Mouse (Mus musculus): ENCODE results near the gene Il12rb1. TPM values are rescaled to one million over a fixed set of nuclear protein-coding genes. Genes with fewer than 3 reads are reported as not detected.

Il12rb1 gene
- polyA plus RNA-seq, 1 experiment: 0.11 TPM

- DNase-seq (ENCODE audit: low read depth): peak; percentile 50
- no peak for TF ChIP-seq CTCF (IDR thresholded peaks at IDR 0.05; ENCODE audit: borderline replicate concordance, extremely low read depth, insufficient read depth, insufficient read length)
- no peak for TF ChIP-seq POLR2A (IDR thresholded peaks at IDR 0.05; ENCODE audit: borderline replicate concordance, extremely low read depth, insufficient read depth, insufficient read length, poor library complexity, severe bottlenecking)
These were observed 41.4 kb upstream of the Il12rb1 start for GRCm38 (mm10) chr8:70766571-70767440.

- TF ChIP-seq CTCF (IDR thresholded peaks at IDR 0.05; ENCODE audit: borderline replicate concordance, extremely low read depth, insufficient read depth, insufficient read length) (no peak), POLR2A (IDR thresholded peaks at IDR 0.05; ENCODE audit: borderline replicate concordance, extremely low read depth, insufficient read depth, insufficient read length, poor library complexity, severe bottlenecking) (no peak)
- no peak for DNase-seq (ENCODE audit: low read depth)
These were observed 40.7 kb upstream of the Il12rb1 start for GRCm38 (mm10) chr8:70767503-70767902.

- no peak for DNase-seq (ENCODE audit: low read depth)
These were observed 39.9 kb upstream of the Il12rb1 start for GRCm38 (mm10) chr8:70768231-70768776.

GRCm38 (mm10) chr8:70768956-70769355 is 39.3 kb upstream of the Il12rb1 start:
- TF ChIP-seq CTCF (IDR thresholded peaks at IDR 0.05; ENCODE audit: borderline replicate concordance, extremely low read depth, insufficient read depth, insufficient read length): no peak
- no peak for TF ChIP-seq POLR2A (IDR thresholded peaks at IDR 0.05; ENCODE audit: borderline replicate concordance, extremely low read depth, insufficient read depth, insufficient read length, poor library complexity, severe bottlenecking)
- DNase-seq (ENCODE audit: low read depth): no peak

More at GRCm38 (mm10) chr8:70768231-70768776, 39.9 kb upstream of the Il12rb1 start:
- no peak for TF ChIP-seq CTCF (IDR thresholded peaks at IDR 0.05; ENCODE audit: borderline replicate concordance, extremely low read depth, insufficient read depth, insufficient read length)
- TF ChIP-seq POLR2A (IDR thresholded peaks at IDR 0.05; ENCODE audit: borderline replicate concordance, extremely low read depth, insufficient read depth, insufficient read length, poor library complexity, severe bottlenecking): no peak

GRCm38 (mm10) chr8:70769359-70769758 is 38.9 kb upstream of the Il12rb1 start:
- TF ChIP-seq CTCF (IDR thresholded peaks at IDR 0.05; ENCODE audit: borderline replicate concordance, extremely low read depth, insufficient read depth, insufficient read length) (peak; percentile 100), POLR2A (IDR thresholded peaks at IDR 0.05; ENCODE audit: borderline replicate concordance, extremely low read depth, insufficient read depth, insufficient read length, poor library complexity, severe bottlenecking) (no peak)
- DNase-seq (ENCODE audit: low read depth): peak; percentile 97

DNA sequence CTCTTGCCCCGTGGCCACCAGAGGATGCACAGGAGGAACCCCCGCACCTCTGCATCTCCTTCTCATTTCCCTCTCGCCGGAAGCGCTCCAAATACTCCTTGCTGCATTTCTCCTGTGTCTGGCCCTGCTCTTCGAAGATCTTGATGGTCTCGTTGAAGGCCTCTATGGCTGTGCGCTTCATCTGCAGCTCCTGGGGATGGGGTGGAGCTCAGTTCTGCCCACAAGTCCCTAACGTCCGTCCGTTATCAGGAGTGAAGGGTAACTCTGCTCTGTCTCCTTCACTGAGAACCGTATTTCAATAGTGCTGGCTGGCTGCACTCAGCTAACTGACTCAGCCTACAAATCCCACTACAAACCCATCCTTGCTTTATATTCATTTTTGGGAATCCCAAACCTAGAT is 38.4 kb upstream of the Il12rb1 start:
- DNase-seq (ENCODE audit: low read depth): no peak
- no peak for TF ChIP-seq CTCF (IDR thresholded peaks at IDR 0.05; ENCODE audit: borderline replicate concordance, extremely low read depth, insufficient read depth, insufficient read length)
- TF ChIP-seq POLR2A (IDR thresholded peaks at IDR 0.05; ENCODE audit: borderline replicate concordance, extremely low read depth, insufficient read depth, insufficient read length, poor library complexity, severe bottlenecking): no peak

- TF ChIP-seq POLR2A (IDR thresholded peaks at IDR 0.05; ENCODE audit: borderline replicate concordance, extremely low read depth, insufficient read depth, insufficient read length, poor library complexity, severe bottlenecking): no peak
- no peak for DNase-seq (ENCODE audit: low read depth)
These were observed 37.5 kb upstream of the Il12rb1 start for GRCm38 (mm10) chr8:70770748-70771147.

GRCm38 (mm10) chr8:70771217-70771616 is 37.0 kb upstream of the Il12rb1 start:
- no peak for TF ChIP-seq CTCF (IDR thresholded peaks at IDR 0.05; ENCODE audit: borderline replicate concordance, extremely low read depth, insufficient read depth, insufficient read length)
- TF ChIP-seq POLR2A (IDR thresholded peaks at IDR 0.05; ENCODE audit: borderline replicate concordance, extremely low read depth, insufficient read depth, insufficient read length, poor library complexity, severe bottlenecking): no peak

GRCm38 (mm10) chr8:70772075-70772474 is 36.2 kb upstream of the Il12rb1 start:
- no peak for TF ChIP-seq CTCF (IDR thresholded peaks at IDR 0.05; ENCODE audit: borderline replicate concordance, extremely low read depth, insufficient read depth, insufficient read length)
- TF ChIP-seq POLR2A (IDR thresholded peaks at IDR 0.05; ENCODE audit: borderline replicate concordance, extremely low read depth, insufficient read depth, insufficient read length, poor library complexity, severe bottlenecking): no peak

More at GRCm38 (mm10) chr8:70771217-70771616, 37.0 kb upstream of the Il12rb1 start:
- no peak for DNase-seq (ENCODE audit: low read depth)

DNA sequence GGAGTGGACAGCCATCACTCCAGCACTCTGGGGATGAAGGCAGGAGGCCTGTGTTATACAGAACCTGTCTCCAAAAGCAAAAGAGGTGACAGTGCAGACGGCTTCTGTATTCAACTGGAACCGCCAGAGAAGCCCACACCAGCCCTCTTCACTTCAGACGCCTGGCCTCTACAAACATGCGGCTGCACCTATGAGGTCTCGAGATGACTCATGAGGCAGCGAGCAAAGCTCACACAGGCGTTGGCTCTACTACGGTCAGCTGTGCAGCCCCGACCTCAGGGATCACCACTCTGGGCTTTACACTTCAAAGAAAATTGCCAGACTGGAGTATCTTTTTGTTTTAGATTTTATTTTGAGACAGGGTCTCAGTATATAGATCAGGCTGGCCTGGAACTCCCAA is 35.4 kb upstream of the Il12rb1 start:
- DNase-seq (ENCODE audit: low read depth): no peak
- TF ChIP-seq POLR2A (IDR thresholded peaks at IDR 0.05; ENCODE audit: borderline replicate concordance, extremely low read depth, insufficient read depth, insufficient read length, poor library complexity, severe bottlenecking) (no peak), CTCF (IDR thresholded peaks at IDR 0.05; ENCODE audit: borderline replicate concordance, extremely low read depth, insufficient read depth, insufficient read length) (no peak)

More at GRCm38 (mm10) chr8:70772075-70772474, 36.2 kb upstream of the Il12rb1 start:
- DNase-seq (ENCODE audit: low read depth): no peak

DNA sequence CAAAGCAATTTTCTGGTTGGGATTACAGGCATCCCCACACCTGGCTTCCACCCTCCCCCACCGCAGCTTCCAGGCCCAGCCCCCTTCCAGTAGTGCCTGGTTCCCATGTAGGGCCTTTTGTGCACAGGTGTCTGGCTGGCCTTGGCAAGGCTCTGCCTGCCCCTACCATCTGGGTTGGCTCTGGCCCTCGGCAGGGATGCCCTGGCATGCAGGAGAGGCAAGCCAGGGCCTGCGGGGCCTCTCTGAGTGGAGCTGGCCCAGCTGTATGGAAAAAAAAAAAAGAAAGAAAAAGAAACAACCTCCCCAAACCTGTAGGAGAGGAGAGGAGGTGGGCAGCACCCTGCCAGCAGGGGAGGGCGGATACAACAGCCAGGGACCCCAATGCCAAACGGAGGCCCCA is 34.8 kb upstream of the Il12rb1 start:
- DNase-seq (ENCODE audit: low read depth): peak; percentile 73
- no peak for TF ChIP-seq CTCF (IDR thresholded peaks at IDR 0.05; ENCODE audit: borderline replicate concordance, extremely low read depth, insufficient read depth, insufficient read length)
- TF ChIP-seq POLR2A (IDR thresholded peaks at IDR 0.05; ENCODE audit: borderline replicate concordance, extremely low read depth, insufficient read depth, insufficient read length, poor library complexity, severe bottlenecking): no peak

- peak; percentile 92 for DNase-seq (ENCODE audit: low read depth)
- TF ChIP-seq CTCF (IDR thresholded peaks at IDR 0.05; ENCODE audit: borderline replicate concordance, extremely low read depth, insufficient read depth, insufficient read length) (no peak), POLR2A (IDR thresholded peaks at IDR 0.05; ENCODE audit: borderline replicate concordance, extremely low read depth, insufficient read depth, insufficient read length, poor library complexity, severe bottlenecking) (no peak)
These were observed 34.4 kb upstream of the Il12rb1 start for GRCm38 (mm10) chr8:70773833-70774232.

Data from brain, embryonic 14.5 days (tissue).